Mouse (Mus musculus): ENCODE results near the gene Macrod1. TPM values are rescaled to one million over a fixed set of nuclear protein-coding genes. Genes with fewer than 3 reads are reported as not detected.

Gene Macrod1
- polyA plus RNA-seq, 1 experiment, result 33.8 TPM

DNA sequence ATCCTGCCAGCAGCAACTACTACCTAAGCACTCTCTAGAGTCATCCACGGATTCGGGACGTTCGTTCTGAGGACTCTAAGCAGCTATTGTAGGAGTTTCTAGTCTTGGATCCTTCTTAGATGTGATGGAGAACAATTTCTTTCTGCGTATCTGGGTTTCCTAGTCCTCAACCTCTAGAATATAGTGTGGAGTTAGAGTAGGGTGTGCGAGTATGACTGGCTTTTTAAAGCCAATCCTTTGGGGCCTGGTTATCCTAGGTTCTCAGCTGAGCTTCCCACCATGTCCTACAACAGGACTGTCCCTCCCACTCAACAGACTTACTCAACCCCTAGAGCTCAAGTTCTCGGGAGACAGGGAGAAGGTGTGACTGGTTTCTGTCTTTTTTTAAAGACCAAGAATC, 148.7 kb downstream of the Macrod1 start:
- WGBS, result 22% methylated on average over 7 of the region's 7 CpGs
- H3K27ac ChIP-seq (ENCODE audit: insufficient read depth, low read length), result peak overlapping the region; percentile 28; the same call in 1 of the 2 replicates
- no peak for DNase-seq
- H3K4me1 ChIP-seq (ENCODE audit: control insufficient read depth, insufficient read depth, low read length), result peaks cover 3% of the 10 kb centered on the region; the same call in 1 of the 2 replicates
- peak overlapping the region; percentile 94 for H3K4me3 ChIP-seq (replicated peaks; ENCODE audit: insufficient read depth, low read depth, low read length)
- no peaks in the 10 kb centered on the region for H3K27me3 ChIP-seq (ENCODE audit: control insufficient read depth, insufficient read depth, low read length)
- no peak for TF ChIP-seq CTCF (IDR thresholded peaks at IDR 0.05; ENCODE audit: borderline replicate concordance, insufficient read depth, low read depth, low read length)

- no peaks in the 10 kb centered on the region for H3K27me3 ChIP-seq (ENCODE audit: control insufficient read depth, insufficient read depth, low read length)
- TF ChIP-seq POLR2A (IDR thresholded peaks at IDR 0.05; ENCODE audit: borderline replicate concordance, insufficient read depth, low read length), result peak; percentile 87
- TF ChIP-seq CTCF (IDR thresholded peaks at IDR 0.05; ENCODE audit: borderline replicate concordance, insufficient read depth, low read depth, low read length), result no peak
- peaks cover 3% of the 10 kb centered on the region; the same call in 1 of the 2 replicates for H3K4me1 ChIP-seq (ENCODE audit: control insufficient read depth, insufficient read depth, low read length)
- H3K4me3 ChIP-seq (replicated peaks; ENCODE audit: insufficient read depth, low read depth, low read length), result peak within 1 kb of the TSS; percentile 94
- peak; percentile 90 to 92 for DNase-seq
- H3K27ac ChIP-seq (ENCODE audit: insufficient read depth, low read length), result peak within 1 kb of the TSS; percentile 92
- WGBS, result under 1% methylated on average over 75 of the region's 79 CpGs
Measured at GRCm38 (mm10) chr19:7205753-7206736, 149.4 kb downstream of the Macrod1 start, which contains the start of gene Otub1. Gene Otub1 (minus strand): TSS chr19:7206316.

- no peak for TF ChIP-seq POLR2A (IDR thresholded peaks at IDR 0.05; ENCODE audit: borderline replicate concordance, insufficient read depth, low read length)
- TF ChIP-seq CTCF (IDR thresholded peaks at IDR 0.05; ENCODE audit: borderline replicate concordance, insufficient read depth, low read depth, low read length), result no peak
- 88% methylated on average over 7 of the region's 7 CpGs for WGBS
Measured at GRCm38 (mm10) chr19:7209907-7210646, 153.5 kb downstream of the Macrod1 start.

GRCm38 (mm10) chr19:7212216-7212615, 155.6 kb downstream of the Macrod1 start:
- peaks cover 15% of the 10 kb centered on the region for H3K4me1 ChIP-seq (ENCODE audit: control insufficient read depth, insufficient read depth, low read length)
- no peak for TF ChIP-seq POLR2A (IDR thresholded peaks at IDR 0.05; ENCODE audit: borderline replicate concordance, insufficient read depth, low read length)
- TF ChIP-seq CTCF (IDR thresholded peaks at IDR 0.05; ENCODE audit: borderline replicate concordance, insufficient read depth, low read depth, low read length), result no peak
- no peak overlapping the region for H3K4me3 ChIP-seq (replicated peaks; ENCODE audit: insufficient read depth, low read depth, low read length)
- WGBS, result 76% methylated on average over 1 of the region's 1 CpGs
- no peak for DNase-seq
- H3K27ac ChIP-seq (ENCODE audit: insufficient read depth, low read length), result no peak overlapping the region
- no peaks in the 10 kb centered on the region for H3K27me3 ChIP-seq (ENCODE audit: control insufficient read depth, insufficient read depth, low read length)

More at GRCm38 (mm10) chr19:7209907-7210646, 153.5 kb downstream of the Macrod1 start:
- Histone ChIP-seq H3K27me3 (ENCODE audit: control insufficient read depth, insufficient read depth, low read length) (no peaks in the 10 kb centered on the region), H3K27ac (ENCODE audit: insufficient read depth, low read length) (no peak overlapping the region), H3K4me1 (ENCODE audit: control insufficient read depth, insufficient read depth, low read length) (peaks cover 10% of the 10 kb centered on the region), H3K4me3 (replicated peaks; ENCODE audit: insufficient read depth, low read depth, low read length) (no peak overlapping the region)
- no peak for DNase-seq

- Histone ChIP-seq H3K4me1 (ENCODE audit: control insufficient read depth, insufficient read depth, low read length) (peaks cover 15% of the 10 kb centered on the region), H3K4me3 (replicated peaks; ENCODE audit: insufficient read depth, low read depth, low read length) (no peak overlapping the region), H3K27me3 (ENCODE audit: control insufficient read depth, insufficient read depth, low read length) (no peaks in the 10 kb centered on the region), H3K27ac (ENCODE audit: insufficient read depth, low read length) (no peak overlapping the region)
- DNase-seq, result no peak
- WGBS, result 95% methylated on average over 3 of the region's 3 CpGs
- no peak for TF ChIP-seq POLR2A (IDR thresholded peaks at IDR 0.05; ENCODE audit: borderline replicate concordance, insufficient read depth, low read length)
- no peak for TF ChIP-seq CTCF (IDR thresholded peaks at IDR 0.05; ENCODE audit: borderline replicate concordance, insufficient read depth, low read depth, low read length)
Measured at GRCm38 (mm10) chr19:7213010-7213409, 156.4 kb downstream of the Macrod1 start.

- peaks cover 15% of the 10 kb centered on the region for H3K4me1 ChIP-seq (ENCODE audit: control insufficient read depth, insufficient read depth, low read length)
- DNase-seq, result peak; percentile 60 to 71
- H3K27ac ChIP-seq (ENCODE audit: insufficient read depth, low read length), result no peak overlapping the region; the same call in 1 of the 2 replicates
- TF ChIP-seq CTCF (IDR thresholded peaks at IDR 0.05; ENCODE audit: borderline replicate concordance, insufficient read depth, low read depth, low read length) (no peak), POLR2A (IDR thresholded peaks at IDR 0.05; ENCODE audit: borderline replicate concordance, insufficient read depth, low read length) (no peak)
- no peaks in the 10 kb centered on the region for H3K27me3 ChIP-seq (ENCODE audit: control insufficient read depth, insufficient read depth, low read length)
- H3K4me3 ChIP-seq (replicated peaks; ENCODE audit: insufficient read depth, low read depth, low read length), result peak overlapping the region; percentile 48
- WGBS, result 10% methylated on average over 5 of the region's 5 CpGs
Measured at GRCm38 (mm10) chr19:7214484-7214883, 157.9 kb downstream of the Macrod1 start.

DNA sequence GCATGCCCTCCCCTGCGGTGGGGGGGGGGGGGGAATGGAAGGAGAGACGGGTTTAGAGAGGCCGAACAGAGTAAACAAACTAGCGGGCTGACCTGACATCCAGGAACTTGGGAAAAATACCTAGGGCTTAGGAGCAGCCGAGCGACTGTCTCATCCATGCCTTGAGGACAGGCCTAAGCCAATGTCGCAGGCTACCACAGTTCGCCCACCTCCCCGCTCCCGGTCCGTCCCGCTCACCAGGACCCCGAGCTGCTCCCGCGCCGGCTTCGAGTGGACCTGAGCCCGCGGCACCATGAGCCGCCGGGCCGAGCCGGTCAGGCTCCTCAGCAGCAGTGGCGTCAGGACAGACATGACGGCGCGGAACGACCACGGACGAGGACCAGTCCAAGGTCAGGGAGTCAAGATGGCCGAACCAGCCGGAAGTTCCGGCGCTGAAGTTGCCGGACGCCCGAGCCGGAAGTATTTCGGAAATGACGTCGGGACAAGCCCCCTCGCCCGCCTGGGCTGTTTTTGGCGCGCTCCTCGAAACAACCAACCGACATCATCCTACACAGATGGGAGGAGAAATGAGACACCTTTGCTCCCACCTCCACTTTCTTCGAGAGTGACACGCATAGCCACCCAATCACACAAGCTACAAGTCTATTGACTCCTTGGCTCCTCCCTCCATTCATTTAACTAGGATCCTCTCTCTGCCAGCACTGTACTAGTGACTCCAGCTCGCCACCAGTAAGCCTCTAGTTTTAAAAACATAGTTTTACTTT, 160.7 kb downstream of the Macrod1 start, which contains the start of gene Cox8a:
Cox8a (minus strand) TSS at position 455 of the 764 bp plus-strand sequence.
- TF ChIP-seq CTCF (IDR thresholded peaks at IDR 0.05; ENCODE audit: borderline replicate concordance, insufficient read depth, low read depth, low read length), result no peak
- peak; percentile 93 for TF ChIP-seq POLR2A (IDR thresholded peaks at IDR 0.05; ENCODE audit: borderline replicate concordance, insufficient read depth, low read length)
- Histone ChIP-seq H3K4me1 (ENCODE audit: control insufficient read depth, insufficient read depth, low read length) (peaks cover 15% of the 10 kb centered on the region), H3K27ac (ENCODE audit: insufficient read depth, low read length) (peak within 1 kb of the TSS; percentile 100), H3K27me3 (ENCODE audit: control insufficient read depth, insufficient read depth, low read length) (no peaks in the 10 kb centered on the region), H3K4me3 (replicated peaks; ENCODE audit: insufficient read depth, low read depth, low read length) (peak within 1 kb of the TSS; percentile 70)
- peak; percentile 97 to 99 for DNase-seq
- under 1% methylated on average over 50 of the region's 50 CpGs for WGBS
